Mouse (Mus musculus): ENCODE data around the gene Rad51d. TPM values are rescaled to one million over a fixed set of nuclear protein-coding genes. Genes with fewer than 3 reads are reported as not detected.

Gene Rad51d
- total and polyA plus RNA-seq, 2 experiments, result 4.0 to 8.1 TPM

DNA sequence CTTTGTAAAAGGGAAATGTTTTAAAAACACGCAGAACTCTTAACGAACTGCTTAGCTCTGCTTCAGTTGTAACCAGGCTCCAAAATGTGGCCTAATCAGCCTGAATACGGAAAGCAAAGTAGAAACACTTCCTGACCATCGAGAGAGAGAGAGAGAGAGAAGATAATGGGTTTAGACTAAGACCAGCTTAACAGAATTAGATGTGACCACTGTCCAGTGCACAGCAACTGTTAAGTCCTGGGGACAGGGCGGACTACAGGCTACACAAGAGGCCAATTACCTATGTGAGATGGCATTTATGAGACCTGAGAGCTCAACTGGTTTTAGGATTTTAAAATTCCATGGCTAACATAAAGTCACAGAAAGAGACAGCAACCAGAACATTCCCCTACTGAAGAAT is 22.5 kb downstream of the Rad51d start:
- no peak overlapping the region for H3K9ac ChIP-seq (ENCODE audit: low read depth, low read length)
- WGBS, result 76% methylated on average over 5 of the region's 5 CpGs

DNA sequence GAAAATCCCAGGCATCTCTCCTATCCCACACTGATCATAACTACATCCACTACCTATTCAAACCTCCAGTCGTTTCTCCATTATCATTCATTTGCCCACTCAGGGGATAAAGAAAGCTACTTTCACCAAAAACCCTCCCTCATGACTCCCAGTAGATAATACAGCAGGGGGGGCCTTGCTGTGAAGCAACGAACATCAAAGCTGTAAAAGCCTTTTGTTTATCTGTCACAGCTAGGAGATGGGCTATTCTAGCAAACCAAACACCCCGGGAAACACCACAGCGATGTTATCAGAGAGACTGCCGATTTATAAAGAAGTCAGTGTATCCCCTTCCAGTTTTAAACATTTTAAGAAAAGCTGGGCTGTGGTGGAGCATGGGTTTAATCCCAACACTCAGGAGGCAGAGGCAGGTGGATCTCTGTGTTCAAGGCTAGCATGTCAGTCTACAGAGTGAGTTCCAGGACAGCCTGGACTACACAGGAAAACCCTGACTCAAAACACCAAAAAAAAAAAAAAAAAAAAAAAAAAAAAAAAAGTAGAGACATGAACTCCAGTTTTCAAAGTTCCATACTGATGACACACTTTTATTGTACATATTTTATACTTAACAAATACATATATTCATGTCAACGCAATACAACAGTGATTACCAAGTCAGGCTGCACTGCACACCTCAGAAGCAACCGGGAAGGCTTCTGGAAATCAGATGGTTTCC is 23.4 kb downstream of the Rad51d start:
- 50% methylated on average over 7 of the region's 7 CpGs for WGBS
- H3K9ac ChIP-seq (ENCODE audit: low read depth, low read length), result no peak overlapping the region
- TF ChIP-seq POLR2A (IDR thresholded peaks at IDR 0.05; ENCODE audit: extremely low read depth, insufficient read depth, low read length) (no peak), CTCF (IDR thresholded peaks at IDR 0.05; ENCODE audit: low read depth, low read length) (no peak)
- DNase-seq (ENCODE audit: extremely low read depth, low read depth, low spot score), result no peak
- H3K27me3 ChIP-seq (ENCODE audit: control insufficient read depth, insufficient read depth, low read length), result no peaks in the 10 kb centered on the region
- no peak overlapping the region for H3K4me3 ChIP-seq (ENCODE audit: insufficient read depth, low read depth, low read length)
- H3K4me1 ChIP-seq (ENCODE audit: control insufficient read depth, insufficient read depth, low read length), result peaks cover 5% of the 10 kb centered on the region
- no peak overlapping the region for H3K27ac ChIP-seq (replicated peaks; ENCODE audit: insufficient read depth, low read depth, low read length)
- H3K36me3 ChIP-seq (ENCODE audit: control insufficient read depth, insufficient read depth, low read length), result no peaks in the 10 kb centered on the region
- H3K79me2 ChIP-seq (ENCODE audit: control insufficient read depth, insufficient read depth, low read length), result peaks cover 19% of the 10 kb centered on the region; the same call in 1 of the 2 replicates

More for the DNA sequence above, 22.5 kb downstream of the Rad51d start:
- no peak for TF ChIP-seq POLR2A (IDR thresholded peaks at IDR 0.05; ENCODE audit: extremely low read depth, insufficient read depth, low read length)
- no peak for TF ChIP-seq CTCF (IDR thresholded peaks at IDR 0.05; ENCODE audit: low read depth, low read length)
- no peak for DNase-seq (ENCODE audit: extremely low read depth, low read depth, low spot score)
- peaks cover 16% of the 10 kb centered on the region; the same call in 1 of the 2 replicates for H3K79me2 ChIP-seq (ENCODE audit: control insufficient read depth, insufficient read depth, low read length)
- H3K27ac ChIP-seq (replicated peaks; ENCODE audit: insufficient read depth, low read depth, low read length), result no peak overlapping the region
- H3K36me3 ChIP-seq (ENCODE audit: control insufficient read depth, insufficient read depth, low read length), result no peaks in the 10 kb centered on the region
- no peaks in the 10 kb centered on the region for H3K27me3 ChIP-seq (ENCODE audit: control insufficient read depth, insufficient read depth, low read length)
- H3K4me3 ChIP-seq (ENCODE audit: insufficient read depth, low read depth, low read length), result no peak overlapping the region
- H3K4me1 ChIP-seq (ENCODE audit: control insufficient read depth, insufficient read depth, low read length), result peaks cover 2% of the 10 kb centered on the region; the same call in 1 of the 2 replicates

DNA sequence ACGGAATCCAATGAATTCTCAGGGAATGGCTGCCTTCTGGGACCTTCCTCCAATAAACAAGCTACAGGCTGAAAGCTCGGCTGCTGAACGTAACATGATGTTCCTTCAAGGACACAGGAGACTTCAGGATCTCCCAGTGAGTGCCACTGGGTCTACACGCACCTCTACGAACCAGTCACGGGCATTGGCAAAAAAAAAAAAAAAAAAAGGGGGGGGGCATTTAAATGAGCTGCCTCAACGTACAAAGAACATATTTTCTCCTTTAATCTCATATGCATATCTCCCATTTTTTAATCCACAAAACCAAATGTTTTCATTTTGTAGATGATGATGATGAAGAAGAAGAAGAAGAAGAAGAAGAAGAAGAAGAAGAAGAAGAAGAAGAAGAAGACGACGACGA is 24.5 kb downstream of the Rad51d start:
- TF ChIP-seq CTCF (IDR thresholded peaks at IDR 0.05; ENCODE audit: low read depth, low read length) (no peak), POLR2A (IDR thresholded peaks at IDR 0.05; ENCODE audit: extremely low read depth, insufficient read depth, low read length) (no peak)
- H3K9ac ChIP-seq (ENCODE audit: low read depth, low read length), result no peak overlapping the region
- H3K27me3 ChIP-seq (ENCODE audit: control insufficient read depth, insufficient read depth, low read length), result no peaks in the 10 kb centered on the region
- WGBS, result 90% methylated on average over 10 of the region's 10 CpGs
- no peak overlapping the region for H3K27ac ChIP-seq (replicated peaks; ENCODE audit: insufficient read depth, low read depth, low read length)
- DNase-seq (ENCODE audit: extremely low read depth, low read depth, low spot score), result no peak
- no peak overlapping the region for H3K4me3 ChIP-seq (ENCODE audit: insufficient read depth, low read depth, low read length)
- peaks cover 12% of the 10 kb centered on the region for H3K4me1 ChIP-seq (ENCODE audit: control insufficient read depth, insufficient read depth, low read length)
- H3K36me3 ChIP-seq (ENCODE audit: control insufficient read depth, insufficient read depth, low read length), result no peaks in the 10 kb centered on the region
- peaks cover 29% of the 10 kb centered on the region; the same call in 1 of the 2 replicates for H3K79me2 ChIP-seq (ENCODE audit: control insufficient read depth, insufficient read depth, low read length)

DNA sequence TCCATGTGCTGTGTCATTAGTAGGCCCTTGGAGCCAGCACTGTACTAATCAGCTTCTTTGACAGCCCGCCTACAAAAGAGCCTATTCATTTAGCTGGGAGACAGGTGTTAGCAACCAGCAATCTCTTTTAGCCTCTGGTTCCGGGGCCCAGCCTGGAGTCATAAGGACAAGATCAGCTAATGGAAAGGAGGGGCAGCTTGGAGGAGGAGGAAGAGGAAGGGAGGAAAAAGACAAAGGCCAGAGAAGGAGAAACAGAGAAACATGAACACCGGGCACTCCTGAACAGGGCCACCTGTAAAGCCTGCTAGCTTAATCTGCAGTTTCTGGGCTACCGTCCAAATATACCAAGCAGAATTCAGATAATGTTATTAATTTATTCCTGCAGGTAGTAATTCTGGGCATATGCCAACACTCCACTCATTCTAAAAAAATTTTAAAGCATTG is 26.9 kb downstream of the Rad51d start:
- TF ChIP-seq CTCF (IDR thresholded peaks at IDR 0.05; ENCODE audit: low read depth, low read length), result no peak
- TF ChIP-seq POLR2A (IDR thresholded peaks at IDR 0.05; ENCODE audit: extremely low read depth, insufficient read depth, low read length), result no peak
- DNase-seq (ENCODE audit: extremely low read depth, low read depth, low spot score), result no peak
- Histone ChIP-seq H3K9ac (ENCODE audit: low read depth, low read length) (no peak overlapping the region), H3K4me1 (ENCODE audit: control insufficient read depth, insufficient read depth, low read length) (peaks cover 15% of the 10 kb centered on the region), H3K27ac (replicated peaks; ENCODE audit: insufficient read depth, low read depth, low read length) (no peak overlapping the region), H3K79me2 (ENCODE audit: control insufficient read depth, insufficient read depth, low read length) (peaks cover 27% of the 10 kb centered on the region; the same call in 1 of the 2 replicates), H3K4me3 (ENCODE audit: insufficient read depth, low read depth, low read length) (no peak overlapping the region), H3K36me3 (ENCODE audit: control insufficient read depth, insufficient read depth, low read length) (no peaks in the 10 kb centered on the region), H3K27me3 (ENCODE audit: control insufficient read depth, insufficient read depth, low read length) (no peaks in the 10 kb centered on the region)
- WGBS, result 77% methylated on average over 4 of the region's 4 CpGs

DNA sequence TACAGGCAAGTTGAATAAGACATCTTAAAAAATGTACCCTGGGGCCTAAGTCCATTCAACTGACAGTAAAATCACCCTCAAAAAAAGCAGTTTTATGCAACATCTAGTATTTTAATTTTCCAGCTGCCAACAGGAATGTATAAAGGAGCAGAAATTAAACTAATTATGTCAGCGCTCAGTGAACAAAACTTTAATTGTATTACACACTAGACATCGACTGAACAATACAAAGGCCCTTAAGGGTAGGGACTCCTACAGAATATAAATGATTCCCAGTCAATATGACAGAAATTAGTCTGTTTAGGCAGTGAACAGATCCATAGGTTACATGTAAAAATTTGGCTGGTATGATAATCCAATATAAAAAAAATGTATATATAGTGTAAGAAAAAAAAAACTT is 27.4 kb downstream of the Rad51d start:
- peaks cover 26% of the 10 kb centered on the region; the same call in 1 of the 2 replicates for H3K79me2 ChIP-seq (ENCODE audit: control insufficient read depth, insufficient read depth, low read length)
- no peaks in the 10 kb centered on the region for H3K36me3 ChIP-seq (ENCODE audit: control insufficient read depth, insufficient read depth, low read length)
- H3K27ac ChIP-seq (replicated peaks; ENCODE audit: insufficient read depth, low read depth, low read length), result no peak overlapping the region
- WGBS, result 97% methylated on average over 2 of the region's 2 CpGs
- DNase-seq (ENCODE audit: extremely low read depth, low read depth, low spot score), result no peak
- no peak overlapping the region for H3K4me3 ChIP-seq (ENCODE audit: insufficient read depth, low read depth, low read length)
- no peak for TF ChIP-seq POLR2A (IDR thresholded peaks at IDR 0.05; ENCODE audit: extremely low read depth, insufficient read depth, low read length)
- TF ChIP-seq CTCF (IDR thresholded peaks at IDR 0.05; ENCODE audit: low read depth, low read length), result no peak
- no peaks in the 10 kb centered on the region for H3K27me3 ChIP-seq (ENCODE audit: control insufficient read depth, insufficient read depth, low read length)
- no peak overlapping the region for H3K9ac ChIP-seq (ENCODE audit: low read depth, low read length)
- peaks cover 18% of the 10 kb centered on the region for H3K4me1 ChIP-seq (ENCODE audit: control insufficient read depth, insufficient read depth, low read length)

DNA sequence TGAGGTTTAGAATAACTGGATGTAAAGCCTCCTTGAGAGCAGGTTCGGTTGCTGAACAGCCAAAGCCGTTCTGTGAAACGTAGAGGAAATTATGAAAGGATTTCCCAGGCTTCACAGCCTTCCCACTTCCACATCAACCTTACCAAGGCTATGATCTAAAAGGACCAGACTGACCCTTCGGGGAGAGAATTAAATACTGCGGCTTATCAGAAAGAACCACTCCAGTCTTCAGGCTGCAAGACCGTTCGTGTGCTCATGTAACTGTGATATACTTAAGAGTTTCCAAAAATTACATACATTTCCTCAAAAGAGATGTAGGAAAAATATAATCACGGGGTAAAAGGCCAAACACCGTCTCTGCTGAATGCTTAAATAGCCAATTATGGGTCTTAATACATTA is 27.8 kb downstream of the Rad51d start:
- peaks cover 26% of the 10 kb centered on the region; the same call in 1 of the 2 replicates for H3K79me2 ChIP-seq (ENCODE audit: control insufficient read depth, insufficient read depth, low read length)
- no peaks in the 10 kb centered on the region for H3K27me3 ChIP-seq (ENCODE audit: control insufficient read depth, insufficient read depth, low read length)
- no peak for DNase-seq (ENCODE audit: extremely low read depth, low read depth, low spot score)
- H3K27ac ChIP-seq (replicated peaks; ENCODE audit: insufficient read depth, low read depth, low read length), result no peak overlapping the region
- H3K4me1 ChIP-seq (ENCODE audit: control insufficient read depth, insufficient read depth, low read length), result peaks cover 20% of the 10 kb centered on the region
- no peak overlapping the region for H3K4me3 ChIP-seq (ENCODE audit: insufficient read depth, low read depth, low read length)
- H3K36me3 ChIP-seq (ENCODE audit: control insufficient read depth, insufficient read depth, low read length), result no peaks in the 10 kb centered on the region
- TF ChIP-seq CTCF (IDR thresholded peaks at IDR 0.05; ENCODE audit: low read depth, low read length) (no peak), POLR2A (IDR thresholded peaks at IDR 0.05; ENCODE audit: extremely low read depth, insufficient read depth, low read length) (no peak)
- no peak overlapping the region for H3K9ac ChIP-seq (ENCODE audit: low read depth, low read length)
- WGBS, result 92% methylated on average over 9 of the region's 9 CpGs

All from liver, adult 2 months (tissue).